Mouse (Mus musculus) erythroblast, adult 5-6 weeks (primary cell): ENCODE measurements around the gene Pcnx4. TPM values are rescaled to one million over a fixed set of nuclear protein-coding genes. Genes with fewer than 3 reads are reported as not detected.
"Not testable (repeated sequence)": the region's sequence is repeated elsewhere in the genome, so short reads cannot be mapped to it uniquely, and the experiment has no call there.

ENCODE experiments used
- ATAC-seq: replicated peaks from 2 replicates; pipeline ENCODE4 v1.8.0; 2016; ENCODE audit warnings: moderate number of reproducible peaks, mild to moderate bottlenecking, moderate TSS enrichment, inconsistent platforms; ENCODE audit not compliant: poor library complexity, low FRiP score, severe bottlenecking
- total RNA-seq, 2 experiments: library from RNA; stranded (forward) in 1 of 2; stranded (reverse) in 1 of 2; fragments of 150-400 nt in 1 of 2; fragments of 200-764, 138-1000 nt in 1 of 2; gene quantifications; 2 replicates each; pipeline versions ENCODE4 v1.2.3 to v1.2.4; 2015 to 2017; ENCODE audit warnings: low replicate concordance in 2 of 2

Pcnx4 gene
- total RNA-seq, 2 experiments from 2014 or later = 0.77 TPM; not detected in 1

DNA sequence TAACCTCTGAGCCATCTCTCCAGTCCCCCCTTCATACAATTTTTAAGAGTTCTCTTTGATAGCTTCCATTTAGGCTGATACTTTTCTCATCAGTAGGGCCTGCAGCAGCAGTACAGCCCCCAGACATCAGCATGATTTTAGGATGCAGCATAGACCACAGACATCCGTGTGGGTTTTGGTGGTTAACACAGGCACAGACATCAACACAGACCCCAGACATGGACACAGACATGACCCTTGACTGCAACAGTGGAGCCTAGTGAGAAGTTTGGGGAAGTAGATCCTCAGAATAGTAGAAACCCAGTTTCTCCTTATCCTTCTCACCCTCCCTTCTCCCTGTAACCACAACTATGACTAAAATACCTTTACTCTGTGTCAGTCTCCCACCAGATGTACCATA is 49.2 kb downstream of the Pcnx4 start:
- ATAC-seq = no peak

DNA sequence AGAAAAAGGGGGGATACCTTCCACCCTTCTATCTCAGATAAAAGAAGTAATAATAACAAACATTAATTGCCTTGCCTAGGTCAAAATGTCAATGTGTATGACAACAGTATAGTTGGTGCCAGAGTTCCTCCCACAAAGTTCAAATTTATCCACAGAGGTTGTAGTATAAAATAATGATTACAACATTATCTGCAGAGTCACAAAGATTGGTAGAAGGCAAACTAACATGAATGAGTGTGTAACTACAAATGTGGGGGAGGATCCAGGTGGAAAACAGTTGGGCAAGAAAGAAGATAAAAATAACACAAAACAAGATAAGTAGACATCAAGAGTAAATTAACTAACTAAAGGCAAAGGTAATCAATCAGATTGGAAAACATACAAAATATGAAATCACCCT is 56.8 kb downstream of the Pcnx4 start:
- ATAC-seq = no peak

DNA sequence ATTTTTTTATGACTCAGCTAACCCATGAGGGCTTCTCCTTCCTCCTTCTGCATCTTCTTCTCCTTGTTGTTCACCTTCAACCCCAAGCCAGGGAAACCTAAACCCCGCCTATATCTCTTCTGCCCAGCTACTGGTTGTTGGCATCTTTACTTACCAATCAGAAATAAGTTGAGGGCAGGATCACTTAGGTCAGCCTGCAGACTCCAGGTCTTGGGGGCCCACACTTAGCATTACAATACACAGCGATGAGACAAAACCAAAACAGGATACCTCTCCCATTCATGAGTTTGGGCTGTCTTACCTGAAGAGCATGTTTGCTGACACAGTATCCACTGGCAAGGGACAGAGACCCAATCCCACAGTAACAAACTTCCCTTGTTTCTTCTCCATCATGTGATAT is 57.8 kb downstream of the Pcnx4 start:
- ATAC-seq = no peak

DNA sequence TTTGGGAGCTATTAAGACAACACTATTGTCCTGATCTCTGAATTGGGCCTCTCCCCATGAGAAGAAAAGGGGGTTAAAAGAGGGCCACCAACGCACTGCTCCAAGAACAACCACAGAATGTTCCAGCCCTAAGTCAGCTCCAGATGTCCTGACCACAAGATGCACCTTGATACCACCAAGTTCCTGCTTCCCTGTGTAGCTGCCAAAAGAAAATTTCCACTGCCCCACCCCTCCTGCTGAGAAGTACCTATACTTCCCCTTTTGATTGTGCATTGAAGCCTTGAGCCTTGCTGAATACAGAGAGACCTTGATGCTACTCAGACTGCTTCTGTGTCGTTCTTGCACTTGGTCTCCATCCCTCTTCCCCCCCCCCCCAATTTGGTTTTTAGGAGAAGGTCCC is 62.5 kb downstream of the Pcnx4 start:
- not testable (repeated sequence) for ATAC-seq

DNA sequence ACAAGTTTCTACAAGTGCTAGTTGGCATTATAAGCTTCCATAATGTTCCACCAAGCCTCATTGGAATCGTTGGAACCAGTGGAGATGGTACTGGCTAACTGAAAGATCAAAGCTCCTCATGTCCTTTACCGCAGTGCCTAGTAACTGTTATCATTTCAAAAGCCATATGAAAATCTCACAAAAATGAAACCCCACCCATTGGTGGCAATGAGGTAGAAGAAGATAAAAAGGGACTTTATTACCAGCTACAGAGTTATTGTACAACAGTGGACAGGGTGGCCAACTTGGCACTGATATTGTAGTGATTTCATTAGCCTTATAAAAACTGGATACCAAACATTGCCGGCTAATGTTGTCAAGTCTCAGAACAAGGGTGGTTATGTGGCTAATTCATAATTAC is 75.9 kb downstream of the Pcnx4 start:
- no peak for ATAC-seq

DNA sequence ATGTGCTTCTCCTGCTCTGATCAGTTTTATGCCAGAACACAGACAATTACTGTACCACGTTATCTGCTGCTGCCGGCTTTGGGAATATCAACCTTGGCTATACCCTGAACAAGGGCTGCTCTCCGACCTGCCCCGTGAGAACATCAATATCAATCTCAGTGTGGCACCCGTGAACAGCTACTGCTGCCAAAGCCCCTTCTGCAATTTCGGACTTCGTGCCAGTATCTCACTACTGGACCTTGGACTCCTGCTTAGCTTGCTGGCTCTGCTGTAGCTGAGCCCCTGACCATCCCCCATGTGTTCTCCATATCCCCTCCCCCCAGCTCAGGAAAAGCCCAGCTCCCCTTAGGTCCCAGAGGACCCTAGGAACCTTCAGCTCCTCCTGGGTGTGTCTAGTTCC is 84.7 kb downstream of the Pcnx4 start:
- ATAC-seq = no peak

DNA sequence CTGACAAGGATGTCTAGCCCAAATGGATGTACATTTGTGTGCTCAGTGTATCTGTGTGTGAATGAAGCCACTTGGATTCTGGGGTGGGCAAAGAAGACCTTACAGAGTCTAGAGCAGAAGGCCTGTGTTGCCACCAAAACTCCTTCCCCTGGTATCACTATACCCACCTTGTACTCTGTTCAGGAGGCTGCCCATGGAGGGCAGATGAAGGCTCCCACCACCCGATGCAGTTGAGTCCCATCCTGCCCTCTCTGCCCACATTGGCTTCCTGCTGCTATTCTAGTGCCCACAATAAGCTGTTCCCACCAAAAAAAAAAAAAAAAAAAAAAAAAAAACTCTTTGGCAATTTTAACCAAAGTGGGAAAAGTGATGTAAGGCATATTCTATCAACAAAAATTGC is 85.3 kb downstream of the Pcnx4 start:
- no peak for ATAC-seq

DNA sequence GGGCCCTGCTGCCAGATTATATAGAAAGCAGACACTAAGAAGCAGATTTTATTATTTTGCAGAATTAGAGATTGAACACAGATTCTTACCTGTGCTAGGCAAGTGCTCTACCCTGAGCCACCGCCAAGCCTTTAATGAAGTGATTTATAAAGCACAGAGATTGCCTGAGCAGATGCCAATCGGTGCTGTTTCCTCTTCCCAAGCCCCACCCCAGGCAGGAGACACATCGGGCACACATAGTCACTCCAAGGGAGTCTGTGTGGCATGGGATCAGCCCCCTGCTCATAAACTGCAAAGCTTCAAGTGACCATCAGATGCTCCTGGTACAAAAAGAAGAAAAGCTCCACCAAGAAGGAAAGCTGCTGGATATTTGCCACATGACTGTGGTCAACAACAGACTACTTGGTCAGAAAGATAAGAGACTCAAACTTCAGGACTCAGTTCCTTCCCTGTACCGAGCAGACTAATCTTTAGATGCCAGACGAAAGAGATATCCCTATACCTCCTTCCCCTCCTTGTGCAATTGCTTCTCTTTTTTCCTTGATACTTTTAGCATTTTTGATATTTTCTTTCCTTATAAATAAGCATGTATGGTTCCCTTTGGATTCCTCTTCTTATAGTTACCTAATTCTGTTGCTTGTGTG is 86.8 kb downstream of the Pcnx4 start:
- ATAC-seq = no peak

DNA sequence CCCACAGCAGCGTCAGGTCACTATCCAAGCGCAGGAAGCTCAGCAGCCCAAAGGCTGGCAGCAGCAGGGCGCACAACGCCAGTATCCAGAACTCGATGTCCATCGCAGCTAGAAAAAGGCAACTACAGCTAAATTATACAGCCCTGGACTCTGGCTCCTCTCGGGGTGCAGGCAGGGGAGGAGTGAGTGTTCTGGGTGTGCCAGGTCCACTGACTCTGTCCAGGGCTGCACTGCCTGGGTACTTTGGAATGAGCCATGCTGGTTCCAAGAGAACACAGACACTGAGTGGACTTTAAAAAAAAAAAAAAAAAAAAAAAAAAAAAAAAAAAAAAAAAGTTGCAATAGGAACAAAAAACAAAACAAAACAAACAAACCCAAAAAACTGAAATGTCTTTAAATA is 92.6 kb downstream of the Pcnx4 start:
- no peak for ATAC-seq

Other genes starting within 250 kb of the Pcnx4 start
- 0.63 TPM in 1 of 2 replicates, not detected in the other for gene Rtn1, start 127.3 kb upstream of the Pcnx4 start, total RNA-seq (2015; ENCODE audit: low replicate concordance)
- gene Rtn1, start 127.3 kb upstream of the Pcnx4 start, total RNA-seq (2017; ENCODE audit: low replicate concordance) = not detected in 2 replicates
- not detected in 2 replicates for gene Lrrc9, start 94.5 kb upstream of the Pcnx4 start, total RNA-seq (2015; ENCODE audit: low replicate concordance)
- not detected in 2 replicates for gene Lrrc9, start 94.5 kb upstream of the Pcnx4 start, total RNA-seq (2017; ENCODE audit: low replicate concordance)
- not detected in 2 replicates for gene Gm4756, start 113.3 kb downstream of the Pcnx4 start, total RNA-seq (2015; ENCODE audit: low replicate concordance)
- gene Gm4756, start 113.3 kb downstream of the Pcnx4 start, total RNA-seq (2017; ENCODE audit: low replicate concordance) = not detected in 2 replicates
- gene Dhrs7, start 128.5 kb downstream of the Pcnx4 start, total RNA-seq (2015; ENCODE audit: low replicate concordance) = 35.1 and 46.1 TPM in 2 replicates
- 34.8 and 45.1 TPM in 2 replicates for gene Dhrs7, start 128.5 kb downstream of the Pcnx4 start, total RNA-seq (2017; ENCODE audit: low replicate concordance)
- gene Ppm1a, start 221.1 kb downstream of the Pcnx4 start, total RNA-seq (2015; ENCODE audit: low replicate concordance) = 35.9 and 38.6 TPM in 2 replicates
- 87.3 and 107 TPM in 2 replicates for gene Ppm1a, start 221.1 kb downstream of the Pcnx4 start, total RNA-seq (2017; ENCODE audit: low replicate concordance)